In the genomic region with DNA sequence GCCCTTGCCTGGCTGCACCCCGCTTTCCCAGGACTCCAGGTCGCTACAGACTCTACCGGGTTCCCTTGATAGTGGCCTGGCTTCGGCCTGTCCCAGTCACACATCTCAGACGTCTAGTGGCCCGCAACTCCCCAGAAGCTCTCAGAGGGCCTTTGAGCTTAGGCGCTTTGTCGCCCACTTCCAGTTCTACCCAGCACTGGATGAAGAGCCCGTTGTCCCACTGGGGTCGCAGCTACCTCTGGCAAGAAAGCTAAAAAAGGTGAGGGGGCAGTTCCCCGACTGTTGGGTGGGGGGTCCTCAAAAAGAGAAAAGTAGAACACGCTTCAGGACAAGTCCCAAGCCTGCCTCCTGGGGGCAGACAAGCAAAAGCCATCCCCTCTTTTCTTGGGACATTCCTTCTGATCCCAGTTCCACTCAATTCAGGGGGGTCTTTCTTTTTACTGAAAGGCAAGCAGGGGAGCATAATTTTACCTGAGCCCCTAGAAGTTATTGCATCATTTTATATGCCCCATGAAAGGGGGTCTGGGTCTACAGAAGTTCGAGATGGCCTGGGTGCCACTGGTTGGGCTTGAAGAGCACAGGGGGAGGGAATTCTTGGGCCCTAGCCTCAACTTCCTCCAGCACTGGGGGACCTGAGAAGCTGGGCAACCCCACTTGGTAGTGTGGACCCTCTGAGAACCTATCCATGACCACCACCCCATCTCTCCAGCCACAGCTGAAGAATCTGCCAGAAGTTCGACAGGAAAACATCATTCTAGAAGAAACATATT, we compare ENCODE assay signal across 8 mouse cellular contexts. TPM values are rescaled to one million over a fixed set of nuclear protein-coding genes. Genes with fewer than 3 reads are reported as not detected.
DNase-seq lines count a peak whose midpoint lies in the region; ATAC-seq and TF ChIP-seq lines count a peak whose summit lies in the region.

No protein-coding gene starts in this region.

- H3K27me3 ChIP-seq in embryonic facial prominence, embryonic 10.5 days (replicated peaks; ENCODE audit: low read depth, poor library complexity, severe bottlenecking) = peaks cover 59% of the 10 kb centered on the region
- peaks cover 34% of the 10 kb centered on the region for H3K27me3 ChIP-seq in hindbrain, embryonic 13.5 days
- H3K27me3 ChIP-seq in liver, postnatal 0 days (ENCODE audit: insufficient read depth, low read length) = peaks cover 71% of the 10 kb centered on the region

- H3K4me1 ChIP-seq in embryonic facial prominence, embryonic 10.5 days = peaks cover 43% of the 10 kb centered on the region
- peaks cover 41% of the 10 kb centered on the region for H3K4me1 ChIP-seq in hindbrain, embryonic 13.5 days (replicated peaks)
- H3K4me1 ChIP-seq in liver, postnatal 0 days (ENCODE audit: insufficient read depth) = peaks cover 6% of the 10 kb centered on the region

- 7% methylated on average over 14 of the region's 14 CpGs for WGBS in embryonic facial prominence, embryonic 10.5 days
- WGBS in hindbrain, embryonic 13.5 days = 5% methylated on average over 14 of the region's 14 CpGs
- WGBS in liver, postnatal 0 days (ENCODE audit: insufficient replicate concordance) = 8% methylated on average over 14 of the region's 14 CpGs

- peak overlapping the region; percentile 72 for H3K9ac ChIP-seq in hindbrain, embryonic 13.5 days
- no peak overlapping the region for H3K9ac ChIP-seq in liver, postnatal 0 days (replicated peaks)

- no peak for ATAC-seq in hindbrain, embryonic 13.5 days (ENCODE audit: low FRiP score)
- ATAC-seq in liver, postnatal 0 days = no peak
- no peak for ATAC-seq in CD4-positive, CD25-positive, alpha-beta regulatory T cell, adult 4 months

- peak overlapping the region; percentile 75 for H3K27ac ChIP-seq in embryonic facial prominence, embryonic 10.5 days (replicated peaks)
- no peak overlapping the region for H3K27ac ChIP-seq in hindbrain, embryonic 13.5 days
- no peak overlapping the region for H3K27ac ChIP-seq in liver, postnatal 0 days (ENCODE audit: low read depth)

- peak overlapping the region; percentile 92 for H3K4me2 ChIP-seq in hindbrain, embryonic 13.5 days
- H3K4me2 ChIP-seq in liver, postnatal 0 days (ENCODE audit: low read depth, low read length) = peak overlapping the region; percentile 57

- H3K9me3 ChIP-seq in embryonic facial prominence, embryonic 10.5 days = no peaks in the 10 kb centered on the region
- H3K9me3 ChIP-seq in hindbrain, embryonic 13.5 days = no peaks in the 10 kb centered on the region
- H3K9me3 ChIP-seq in liver, postnatal 0 days (ENCODE audit: low read length) = no peaks in the 10 kb centered on the region

- H3K4me3 ChIP-seq in embryonic facial prominence, embryonic 10.5 days = peak overlapping the region; percentile 52
- peak overlapping the region; percentile 36 for H3K4me3 ChIP-seq in hindbrain, embryonic 13.5 days
- peak overlapping the region; percentile 24 for H3K4me3 ChIP-seq in liver, postnatal 0 days (ENCODE audit: low read depth, low read length)

- DNase-seq in gastrocnemius, postnatal 10 days = peak; percentile 20
- DNase-seq in gastrocnemius, adult 8-10 months (ENCODE audit: low spot score in 2 of 2) = no peak
- peak; percentile 50 for DNase-seq in embryonic facial prominence, embryonic 10.5 days (ENCODE audit: low spot score)
- no peak for DNase-seq in liver, postnatal 0 days
- DNase-seq in layer of hippocampus, postnatal 10 days (ENCODE audit: low spot score in 2 of 2) = no peak
- no peak for DNase-seq in spleen, postnatal 4 days (ENCODE audit: low spot score in 2 of 2)

- no peaks in the 10 kb centered on the region for H3K36me3 ChIP-seq in embryonic facial prominence, embryonic 10.5 days (replicated peaks)
- no peaks in the 10 kb centered on the region for H3K36me3 ChIP-seq in hindbrain, embryonic 13.5 days
- no peaks in the 10 kb centered on the region for H3K36me3 ChIP-seq in liver, postnatal 0 days (replicated peaks; ENCODE audit: insufficient read depth, low read length)

- peak; percentile 33 for TF ChIP-seq CTCF in liver, postnatal 0 days (IDR thresholded peaks at IDR 0.05; ENCODE audit: low read depth)

- TF ChIP-seq EP300 in liver, postnatal 0 days (IDR thresholded peaks at IDR 0.05; ENCODE audit: low read depth) = no peak

RNA-seq across cellular contexts. Expression of a gene that starts 3.5 kb away (rescaled TPM):
- 10 to 100 TPM; 25.8 to 36.2 TPM for total RNA-seq in gastrocnemius, postnatal 10 days (2021)
- total RNA-seq in gastrocnemius, adult 8-10 months (2022) = 1 to 10 TPM; 5.1 to 8.0 (median 6.2) TPM
- 38.5 and 41.9 TPM in 2 replicates for polyA plus RNA-seq in embryonic facial prominence, embryonic 10.5 days (2016; fragmentation: Nextera tagmentation; extraction: Ambion mirVana)
- polyA plus RNA-seq in hindbrain, embryonic 13.5 days (2015; fragmentation: Nextera tagmentation; extraction: Ambion mirVana) = 135 and 159 TPM in 2 replicates
- 4.6 and 5.0 TPM in 2 replicates for polyA plus RNA-seq in liver, postnatal 0 days (2015; fragmentation: Nextera tagmentation; extraction: Ambion mirVana)
- 1 to 10 TPM; 3.7 to 5.2 TPM for total RNA-seq in layer of hippocampus, postnatal 10 days (2021)
- polyA plus RNA-seq in CD4-positive, CD25-positive, alpha-beta regulatory T cell, adult 4 months (2017; shearing (Covaris generic)) = 1 to 10 TPM in 1 of 2 experiments, under 1 TPM in 1; 0.30 to 3.9 TPM

Comparison
In these comparisons a context has a peak if more than half of its experiments do, and no peak if none do; other contexts are left out.
1. DNase-seq: peak in gastrocnemius, postnatal 10 days (single experiment) and embryonic facial prominence, embryonic 10.5 days (single experiment); none in gastrocnemius, adult 8-10 months (0 of 2), liver, postnatal 0 days (single experiment), layer of hippocampus, postnatal 10 days (0 of 2) and spleen, postnatal 4 days (0 of 2).
2. Peak in every context shown above with its lines, with median percentiles within 50 percentile points of each other: H3K4me3 ChIP-seq.